Mouse (Mus musculus) urinary bladder, adult 2 months (tissue): ENCODE results near the gene Tanc2. TPM values are rescaled to one million over a fixed set of nuclear protein-coding genes. Genes with fewer than 3 reads are reported as not detected.

Experiments used
- DNase-seq: peaks from one replicate; pipeline ENCODE4 v3.0.0; 2022; ENCODE audit warnings: low spot score
- polyA plus RNA-seq: library from polyadenylated mRNA; depleted of rRNA; stranded (reverse); fragments of >200 nt; gene quantifications from 2 replicates; pipeline ENCODE4 v1.2.3, GENCODE M21; 2012; rRNA removed

Tanc2 gene
- polyA plus RNA-seq, 1 experiment = 4.6 TPM

DNA sequence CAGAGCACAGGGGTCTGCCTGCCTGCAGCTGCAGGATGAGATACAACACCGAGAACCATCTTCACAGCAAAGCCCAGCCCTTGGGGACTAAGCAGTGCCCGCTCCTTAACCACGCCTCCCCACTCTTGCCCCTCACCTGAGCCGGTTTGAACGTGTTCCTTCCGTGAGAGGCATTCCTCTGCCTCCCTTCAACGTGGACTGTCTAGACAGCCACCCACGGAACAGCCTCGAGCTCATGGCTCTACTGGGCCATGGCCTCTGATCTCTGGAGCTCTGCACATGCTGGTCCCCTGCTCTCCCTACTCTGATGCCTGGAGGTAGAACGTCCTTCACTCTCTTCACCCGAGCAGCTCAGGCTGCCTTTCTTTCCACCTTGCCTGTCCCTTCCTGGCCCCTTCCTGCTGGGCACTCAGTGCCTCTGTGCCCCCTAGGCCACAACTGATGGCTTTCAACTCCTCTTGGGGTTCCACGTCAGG, 363.2 kb downstream of the Tanc2 start, which contains the start of gene Cyb561:
Gene Cyb561 (minus strand): TSS at position 426 of the 476 bp plus-strand sequence.
- DNase-seq = no peak

DNA sequence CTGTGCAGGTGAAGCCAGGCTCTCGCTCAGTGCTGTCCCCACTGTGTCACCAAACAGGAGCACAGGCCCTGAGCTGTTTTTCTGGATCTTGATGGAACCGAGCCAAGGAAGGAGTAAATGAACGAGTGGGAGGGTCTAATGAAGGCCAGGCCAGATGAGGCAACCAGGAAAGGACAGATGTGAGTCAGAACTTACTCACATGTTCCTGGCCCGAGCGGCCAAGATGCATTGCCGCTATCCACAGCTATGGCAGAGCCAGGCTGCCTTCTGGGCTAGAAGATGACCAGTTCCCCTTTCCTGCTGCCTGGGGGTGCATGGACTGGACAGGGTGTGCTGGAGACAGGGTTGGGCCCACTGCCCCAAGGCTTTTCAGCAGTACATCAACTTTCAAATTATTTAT, 363.6 kb downstream of the Tanc2 start:
- DNase-seq = no peak

DNA sequence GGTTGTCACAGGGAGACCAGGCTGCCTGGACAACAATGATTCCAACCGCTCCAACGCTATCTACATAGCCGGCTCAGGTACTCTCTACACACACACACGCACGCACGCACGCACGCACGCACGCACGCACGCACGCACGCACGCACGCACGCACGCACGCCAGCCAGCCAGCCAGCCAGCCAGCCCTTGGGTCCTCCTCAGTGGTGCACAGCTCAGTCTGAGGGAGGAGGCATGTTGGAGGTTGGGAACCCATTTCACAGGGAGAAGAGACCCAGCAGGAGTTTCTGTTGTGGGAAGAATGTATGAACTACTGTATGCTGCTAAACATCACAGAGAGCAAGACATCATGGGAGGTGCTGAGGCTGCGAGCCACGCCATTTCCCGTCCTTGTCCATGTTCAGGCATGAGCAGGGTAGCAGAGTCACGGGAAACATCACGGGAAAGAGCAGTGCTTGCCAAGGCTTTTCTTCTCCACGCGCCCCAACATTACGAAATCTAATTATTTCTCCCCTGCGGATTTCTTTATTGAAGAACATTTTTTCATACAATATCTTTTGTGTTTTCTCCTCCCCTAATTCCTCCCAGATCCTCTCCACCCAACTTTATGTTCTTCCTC, 366.1 kb downstream of the Tanc2 start:
- DNase-seq = no peak

DNA sequence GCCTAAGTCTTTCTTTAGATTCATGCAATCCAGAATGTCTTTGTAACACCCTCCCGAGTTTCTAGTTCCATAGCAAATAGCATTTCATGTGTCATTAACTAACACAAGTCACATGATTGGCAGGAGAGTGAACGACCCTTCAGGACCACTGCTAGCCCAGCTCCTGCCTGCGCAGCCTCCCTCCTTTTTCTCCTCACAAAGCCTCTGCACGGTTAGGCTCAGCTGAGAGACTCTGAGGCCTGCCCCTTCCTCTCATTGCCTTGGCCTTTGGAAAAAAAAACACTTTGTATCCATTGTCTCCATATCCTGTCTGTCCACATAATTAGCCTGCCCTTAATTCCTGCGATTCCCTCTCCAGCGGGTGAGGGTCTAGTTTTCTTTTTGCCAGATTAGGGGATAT, 367.7 kb downstream of the Tanc2 start:
- DNase-seq = no peak

DNA sequence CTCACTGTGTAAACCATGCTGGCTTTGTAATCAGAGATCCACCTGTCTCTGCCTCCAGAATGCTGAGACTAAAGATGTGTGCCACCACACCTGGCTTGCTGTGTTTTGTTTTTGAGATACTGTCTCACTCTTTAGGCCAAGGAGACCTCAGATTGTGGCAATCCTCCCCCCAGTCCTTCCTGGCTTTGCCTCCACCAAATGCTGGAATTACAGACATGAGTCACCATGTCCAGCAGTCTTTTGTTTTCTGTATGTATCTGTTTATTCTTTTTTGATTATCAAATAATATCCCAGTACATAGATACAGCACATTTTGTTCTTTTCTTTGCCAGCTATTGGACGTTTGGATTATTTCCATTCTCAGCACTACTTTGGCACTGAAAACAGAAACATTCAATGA, 368.8 kb downstream of the Tanc2 start:
- no peak for DNase-seq

DNA sequence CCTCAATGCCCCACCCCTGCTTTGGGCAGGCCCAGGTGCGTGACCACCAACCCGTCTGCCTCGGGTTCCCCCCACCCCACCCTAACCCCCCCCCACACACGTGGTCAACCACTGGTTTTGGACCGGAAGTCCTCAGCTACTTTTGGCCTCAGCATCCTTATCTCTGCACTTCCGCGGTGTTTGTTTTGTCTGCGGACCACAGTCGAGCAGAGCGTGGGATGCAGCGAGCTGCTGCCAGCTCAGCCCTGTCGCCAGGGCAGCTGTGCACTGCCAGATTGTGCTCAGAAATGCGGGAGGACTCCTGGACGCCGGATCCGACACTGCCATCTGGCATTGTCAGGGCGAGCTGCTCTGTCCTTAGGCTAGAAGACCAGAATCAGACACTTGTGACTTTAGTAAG, 369.6 kb downstream of the Tanc2 start:
- DNase-seq = no peak

DNA sequence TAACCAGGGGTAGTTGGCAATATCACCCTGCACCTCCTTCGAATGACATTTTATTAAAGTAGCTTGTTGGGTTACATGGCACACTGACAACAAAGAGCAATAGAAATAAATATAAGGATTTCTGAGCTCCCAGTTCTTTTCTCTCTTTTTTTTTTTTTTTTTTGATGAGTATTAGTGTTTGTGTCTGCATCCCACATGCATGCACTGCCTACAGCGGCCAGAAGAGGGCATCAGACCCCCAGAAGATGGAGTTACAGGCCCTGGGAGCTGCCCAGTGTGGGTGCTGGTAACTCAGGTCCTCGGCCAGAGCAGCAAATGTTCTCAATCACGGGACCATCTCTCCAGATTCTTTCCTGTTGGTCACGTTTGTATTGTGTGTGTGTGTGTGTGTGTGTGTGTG, 374.9 kb downstream of the Tanc2 start:
- DNase-seq = no peak

DNA sequence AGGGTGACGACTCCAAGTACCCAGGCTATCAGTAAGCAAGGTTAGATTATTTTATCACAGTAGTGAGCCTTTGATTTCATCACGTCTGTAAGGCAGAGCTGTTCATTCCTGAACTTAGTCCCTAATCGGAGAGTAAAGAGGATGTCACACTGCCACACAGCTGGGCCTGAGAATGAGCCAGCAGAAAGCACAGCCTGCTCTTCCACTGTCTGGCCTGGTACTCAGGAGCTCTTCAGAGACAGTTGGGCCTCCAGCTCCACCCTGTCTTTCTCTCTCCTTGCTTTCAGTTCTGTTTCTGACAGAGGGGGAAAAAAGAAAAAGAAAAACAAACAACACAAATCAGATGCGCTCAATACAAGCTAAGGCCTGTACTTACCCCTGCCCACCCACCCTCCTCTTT, 376.5 kb downstream of the Tanc2 start:
- DNase-seq = no peak

DNA sequence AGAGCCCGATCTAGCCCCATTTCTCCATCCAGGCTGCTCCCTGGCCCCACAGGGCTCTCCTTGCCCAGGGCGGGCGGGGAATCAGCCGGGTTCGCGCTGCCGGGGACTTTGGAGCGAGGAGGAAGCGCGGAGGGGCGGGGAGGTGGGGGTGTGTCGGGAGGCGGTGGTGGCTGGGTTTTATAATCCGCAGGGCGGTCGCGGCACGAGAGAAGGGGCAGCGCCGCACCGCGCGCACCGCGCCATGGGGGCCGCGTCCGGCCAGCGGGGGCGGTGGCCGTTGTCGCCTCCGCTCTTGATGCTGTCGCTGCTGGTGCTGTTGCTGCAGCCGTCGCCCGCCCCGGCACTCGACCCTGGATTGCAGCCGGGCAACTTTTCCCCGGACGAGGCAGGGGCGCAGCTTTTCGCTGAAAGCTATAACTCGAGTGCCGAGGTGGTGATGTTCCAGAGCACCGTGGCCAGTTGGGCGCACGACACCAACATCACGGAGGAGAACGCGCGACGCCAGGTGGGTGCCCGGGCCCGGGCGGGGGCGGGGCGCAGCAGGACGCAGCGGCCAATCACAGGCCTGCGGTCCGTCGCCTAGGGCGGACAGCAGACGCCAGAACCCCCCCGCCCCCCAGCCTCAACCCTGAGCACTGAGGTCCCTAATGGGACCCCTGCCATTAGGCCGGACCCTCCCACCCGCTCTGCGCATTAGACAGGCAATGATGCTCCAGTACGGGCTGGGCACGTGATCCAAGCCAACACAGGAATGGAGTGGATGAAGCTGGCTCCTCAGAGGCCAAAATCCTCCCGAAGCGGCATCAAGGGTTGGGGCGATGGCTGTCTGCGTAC, 378.2 kb downstream of the Tanc2 start, which contains the start of gene Ace:
Gene Ace (plus strand): TSS at position 205 of the 834 bp plus-strand sequence.
- DNase-seq = no peak

DNA sequence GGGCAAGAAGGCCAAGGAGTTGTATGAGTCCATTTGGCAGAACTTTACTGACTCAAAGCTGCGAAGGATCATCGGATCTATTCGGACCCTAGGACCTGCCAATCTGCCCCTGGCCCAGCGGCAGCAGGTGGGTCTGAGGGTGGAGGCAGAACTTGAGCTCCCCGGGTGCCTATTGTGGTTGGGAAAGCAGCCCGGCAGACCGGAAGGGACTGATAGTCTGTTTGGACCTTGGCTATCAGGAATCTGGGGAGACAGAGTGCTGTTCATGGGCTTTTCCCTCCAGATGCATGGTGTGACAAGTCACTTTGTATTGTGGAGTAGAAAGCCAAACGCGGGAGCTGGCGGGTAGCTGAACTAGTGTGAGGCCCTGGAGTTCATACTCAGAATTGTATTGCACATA, 379.2 kb downstream of the Tanc2 start:
- no peak for DNase-seq

DNA sequence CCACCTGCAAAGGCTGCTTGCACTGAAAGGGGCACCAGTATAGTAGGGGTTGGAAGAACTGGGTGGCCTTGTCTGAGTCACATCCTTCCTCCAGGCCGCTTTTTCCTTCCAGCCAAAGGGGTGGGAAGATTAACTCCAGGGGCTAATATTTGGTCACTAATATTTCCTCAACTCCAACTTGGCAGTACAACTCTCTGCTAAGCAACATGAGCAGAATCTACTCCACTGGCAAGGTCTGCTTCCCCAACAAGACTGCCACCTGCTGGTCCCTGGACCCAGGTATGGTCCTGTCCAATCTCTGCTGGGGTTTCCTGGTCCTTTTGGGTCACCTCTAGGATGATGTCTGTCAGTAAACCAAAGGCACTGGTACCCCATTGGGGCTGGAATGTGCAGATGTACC, 379.7 kb downstream of the Tanc2 start:
- peak; percentile 41 for DNase-seq

DNA sequence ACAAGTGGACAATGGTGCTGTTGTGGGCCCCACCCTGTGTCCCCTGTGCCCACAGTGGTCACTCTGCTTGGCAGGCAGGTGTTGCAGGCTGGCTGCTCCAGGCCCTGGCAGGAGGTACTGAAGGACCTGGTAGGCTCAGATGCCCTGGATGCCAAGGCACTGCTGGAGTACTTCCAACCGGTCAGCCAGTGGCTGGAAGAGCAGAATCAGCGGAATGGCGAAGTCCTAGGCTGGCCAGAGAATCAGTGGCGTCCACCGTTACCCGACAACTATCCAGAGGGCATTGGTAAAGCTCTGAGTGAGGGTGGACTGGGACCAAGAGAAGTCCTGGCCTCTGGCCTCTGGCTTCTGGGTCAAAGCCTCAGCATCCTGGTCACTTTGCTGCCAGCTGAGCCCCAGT, 384.8 kb downstream of the Tanc2 start:
- no peak for DNase-seq

DNA sequence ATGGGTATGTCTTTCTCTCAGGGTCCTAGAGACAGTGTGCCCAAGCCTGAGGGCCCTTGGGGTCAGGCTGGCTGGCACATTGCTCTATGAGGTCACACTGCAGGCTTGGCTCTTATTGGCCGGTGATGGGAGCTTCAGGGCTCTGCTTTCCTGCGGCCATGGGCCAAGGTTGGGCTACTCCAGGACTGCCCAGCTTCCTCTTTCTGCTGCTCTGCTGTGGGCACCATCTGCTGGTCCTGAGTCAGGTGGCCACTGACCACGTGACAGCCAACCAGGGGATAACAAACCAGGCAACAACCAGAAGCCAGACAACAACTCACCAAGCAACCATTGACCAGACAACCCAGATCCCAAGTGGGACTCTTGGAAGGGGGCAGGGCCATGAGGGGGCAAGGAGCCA, 385.3 kb downstream of the Tanc2 start:
- DNase-seq = no peak

DNA sequence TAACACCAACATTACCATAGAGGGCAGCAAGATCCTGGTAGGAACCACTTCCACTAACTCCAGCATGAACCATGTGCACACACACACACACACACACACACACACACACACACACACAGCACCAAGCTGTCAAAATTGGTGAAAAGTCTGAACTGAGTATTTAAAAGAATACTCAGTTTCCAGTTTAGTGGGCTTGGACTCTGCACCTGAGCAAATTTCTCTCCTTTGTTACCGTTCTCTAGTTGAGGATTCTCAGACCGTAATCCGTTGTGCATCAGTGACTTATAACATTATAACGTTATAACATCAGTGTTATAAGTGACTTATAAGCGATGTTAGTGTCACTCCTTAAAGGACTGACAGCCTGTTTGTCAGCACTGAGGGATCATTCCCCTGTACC, 385.9 kb downstream of the Tanc2 start:
- no peak for DNase-seq

DNA sequence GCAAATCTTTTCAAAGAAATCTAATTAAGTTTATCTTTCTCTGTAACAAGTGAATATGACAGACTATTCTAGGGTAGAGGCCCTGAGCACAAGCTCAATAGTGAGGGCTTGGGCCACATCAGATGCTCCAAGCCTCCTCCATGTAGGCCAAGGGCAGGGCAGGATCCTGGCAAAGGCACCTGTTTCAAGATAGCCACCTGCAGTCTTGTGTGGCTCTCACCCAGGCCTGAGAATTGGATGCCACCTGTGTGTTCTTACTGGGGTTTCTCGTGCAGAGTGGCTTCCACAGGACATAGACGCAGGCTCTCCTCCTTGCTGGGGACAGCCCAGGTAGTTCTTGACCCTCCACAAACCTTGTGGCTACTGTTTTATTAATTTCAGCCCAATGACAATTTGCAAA, 388.4 kb downstream of the Tanc2 start:
- no peak for DNase-seq

DNA sequence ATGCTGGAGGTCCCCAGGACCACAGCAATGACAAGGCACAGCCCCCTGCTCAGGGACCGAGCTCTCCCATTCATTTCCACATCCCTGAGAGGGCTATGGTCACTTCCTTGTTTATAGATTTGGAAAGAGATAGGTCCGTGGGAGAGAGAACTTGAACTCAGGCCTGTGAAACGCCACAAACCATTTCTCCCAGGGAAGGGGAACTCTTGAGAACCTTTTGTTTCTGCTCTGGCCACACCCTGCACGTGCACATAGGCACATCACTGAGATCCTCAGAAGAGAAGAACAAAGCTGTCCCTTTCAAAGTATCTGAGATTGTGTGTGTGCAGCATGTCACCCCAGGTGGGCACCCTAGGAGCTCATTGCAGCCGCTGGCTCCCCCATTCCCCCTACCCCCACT, 388.8 kb downstream of the Tanc2 start:
- no peak for DNase-seq

Other genes starting within 250 kb of the Tanc2 start
- gene March10, start 133.3 kb upstream of the Tanc2 start, polyA plus RNA-seq = not detected in 2 replicates